Mouse (Mus musculus) CD4-positive, CD25-positive, alpha-beta regulatory T cell, adult 4 months (primary cell): Measurements from ENCODE around the gene Tom1l2. TPM values are rescaled to one million over a fixed set of nuclear protein-coding genes. Genes with fewer than 3 reads are reported as not detected.

Experiments
- ATAC-seq: one replicate; pipeline ENCODE4 v1.8.0; 2017
- polyA plus RNA-seq, 2 experiments: library from polyadenylated mRNA; unstranded; fragments of 100-300 nt; shearing (Covaris generic); gene quantifications; one replicate each; pipeline ENCODE4 v1.2.1; 2017

Tom1l2 gene
- polyA plus RNA-seq, 2 experiments from 2014 or later = 29.4 to 56.3 TPM

DNA sequence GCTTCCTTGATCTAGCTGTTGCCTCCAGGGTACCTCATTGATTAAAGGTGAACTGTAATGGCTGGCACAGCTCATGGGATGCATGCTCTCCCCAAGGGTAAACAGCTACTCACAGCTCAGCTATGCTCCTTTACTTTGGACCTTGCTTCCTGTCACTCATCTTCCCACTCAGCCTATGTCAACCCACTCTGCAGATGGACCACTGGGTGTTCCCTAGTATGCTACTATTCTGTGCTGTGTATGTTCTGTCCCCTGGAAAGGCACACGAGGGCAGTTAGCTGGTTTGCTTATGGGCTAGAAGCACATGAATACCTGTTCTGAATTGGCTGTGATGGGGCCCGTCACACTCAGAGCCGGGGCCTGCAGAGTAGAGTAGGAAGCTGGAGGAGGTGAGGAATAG lies 92.0 kb downstream of the Tom1l2 start:
- ATAC-seq = no peak

DNA sequence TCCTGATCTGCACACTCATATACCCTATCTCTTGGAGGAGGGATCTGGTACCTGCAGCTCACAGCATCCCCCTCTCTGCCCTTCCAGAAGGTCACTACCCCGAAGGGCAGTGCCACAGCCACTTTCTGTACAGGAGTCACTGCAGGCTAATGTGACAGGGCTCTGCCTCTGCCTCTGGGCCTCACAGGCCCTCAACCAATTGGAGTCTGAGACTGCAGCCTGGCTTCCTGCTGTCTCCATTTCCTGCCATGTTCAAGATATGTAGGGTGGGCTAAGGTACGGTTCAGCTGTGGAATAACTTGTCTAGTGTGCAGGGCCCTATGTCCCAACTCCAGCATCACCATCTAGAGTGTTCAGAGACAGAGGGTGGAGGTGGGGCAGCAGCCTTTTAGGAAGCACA lies 95.0 kb downstream of the Tom1l2 start:
- no peak for ATAC-seq

GRCm38 (mm10) chr11:60256713-60257112 lies 96.0 kb downstream of the Tom1l2 start:
- ATAC-seq = no peak

GRCm38 (mm10) chr11:60256176-60256681 lies 96.5 kb downstream of the Tom1l2 start:
- no peak for ATAC-seq

- ATAC-seq = no peak
Observed at GRCm38 (mm10) chr11:60255639-60256038, 97.1 kb downstream of the Tom1l2 start.

- ATAC-seq = no peak
Observed at GRCm38 (mm10) chr11:60255181-60255580, 97.5 kb downstream of the Tom1l2 start.

GRCm38 (mm10) chr11:60254308-60254707 lies 98.4 kb downstream of the Tom1l2 start:
- no peak for ATAC-seq

- ATAC-seq = no peak
Observed at GRCm38 (mm10) chr11:60253546-60253945, 99.2 kb downstream of the Tom1l2 start.

DNA sequence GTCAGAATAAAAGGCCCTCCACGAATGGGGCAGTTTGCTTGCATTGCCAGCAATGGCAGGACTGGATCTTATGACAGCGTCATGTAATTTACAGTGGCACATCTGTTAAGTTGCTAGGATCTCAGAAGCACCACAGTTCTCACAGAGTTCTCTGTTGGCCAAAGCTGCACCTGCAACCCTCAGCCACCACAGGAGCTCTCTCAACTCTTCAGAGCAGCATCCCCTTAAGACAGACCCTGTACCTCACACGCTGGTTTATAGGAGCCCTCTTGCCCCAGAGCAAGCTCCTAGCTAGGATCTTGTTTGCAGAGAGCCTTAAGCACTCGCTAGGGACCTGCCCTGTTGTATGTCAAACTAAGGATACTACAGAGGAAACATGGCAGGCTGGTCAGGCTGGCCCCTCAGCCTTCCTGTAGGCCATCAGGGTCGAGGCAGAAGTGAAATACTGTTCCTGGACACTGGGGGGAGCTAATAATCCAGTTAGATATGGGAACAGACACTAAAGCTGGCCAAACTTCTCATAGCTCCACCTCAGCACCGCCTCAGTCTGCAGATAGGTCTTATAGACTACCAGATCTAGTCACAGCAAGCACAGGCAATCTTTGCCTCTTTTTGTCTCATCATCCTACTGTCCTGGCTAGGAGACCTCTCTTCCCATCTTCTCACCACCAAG lies 101.6 kb downstream of the Tom1l2 start:
- no peak for ATAC-seq

DNA sequence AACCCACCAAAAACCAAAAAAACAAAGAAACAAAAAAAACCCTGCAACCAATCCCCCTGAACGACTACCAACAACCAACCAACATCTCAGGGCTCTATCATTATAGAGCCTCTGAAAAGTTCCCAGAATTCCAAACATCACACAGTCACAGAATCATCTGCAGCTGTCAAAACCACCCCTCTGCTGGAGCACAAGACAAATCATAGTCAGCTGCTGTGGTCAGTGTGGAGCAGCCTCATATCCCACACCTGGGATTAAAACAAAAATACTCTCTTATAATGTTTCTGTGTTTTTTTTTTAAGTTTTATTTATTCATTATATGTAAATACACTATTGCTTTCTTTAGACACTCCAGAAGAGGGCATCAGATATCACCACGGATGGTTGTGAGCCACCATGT lies 102.8 kb downstream of the Tom1l2 start:
- no peak for ATAC-seq

GRCm38 (mm10) chr11:60248596-60249404 lies 103.9 kb downstream of the Tom1l2 start:
- no peak for ATAC-seq

DNA sequence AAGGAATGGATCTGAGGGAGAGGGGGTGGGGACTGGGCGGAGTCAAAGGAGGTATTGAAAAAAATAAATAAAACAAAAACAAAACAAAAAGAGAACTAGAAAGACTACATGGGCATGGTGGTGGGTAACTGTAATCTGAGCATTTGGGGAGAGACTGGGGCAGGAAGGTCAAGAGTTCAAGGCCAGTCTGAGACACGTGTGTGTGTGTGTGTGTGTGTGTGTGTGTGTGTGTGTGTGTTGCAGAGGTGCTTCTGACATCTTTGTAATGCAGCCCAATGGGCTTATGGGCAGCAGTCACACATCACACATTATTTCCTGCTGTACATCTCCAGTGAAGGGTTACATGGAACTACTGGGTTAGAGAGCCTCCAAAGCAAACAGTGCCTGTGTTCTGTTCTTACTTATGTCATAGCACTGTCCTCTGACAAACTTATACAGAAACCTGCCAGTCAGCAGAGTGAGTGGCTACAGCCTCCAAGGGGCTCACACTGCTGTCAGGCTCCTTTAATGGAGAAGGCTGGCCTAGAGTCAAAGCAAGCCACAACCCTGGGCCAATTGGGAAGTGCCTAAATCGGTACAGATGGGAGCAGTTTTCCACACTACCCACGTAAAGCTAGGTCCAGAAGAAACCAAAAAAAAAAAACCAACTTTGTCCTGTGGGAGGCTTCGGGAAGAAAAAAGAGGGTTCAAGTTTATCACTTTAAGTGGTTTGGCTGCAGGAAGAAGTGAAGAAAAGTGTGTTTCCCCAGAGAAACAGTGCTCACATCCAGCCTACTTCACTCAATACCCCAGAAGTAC lies 104.8 kb downstream of the Tom1l2 start:
- ATAC-seq = no peak

- no peak for ATAC-seq
Observed at GRCm38 (mm10) chr11:60246077-60246476, 106.6 kb downstream of the Tom1l2 start.

GRCm38 (mm10) chr11:60244503-60245143 lies 108.1 kb downstream of the Tom1l2 start:
- no peak for ATAC-seq

- no peak for ATAC-seq
Observed at GRCm38 (mm10) chr11:60240509-60240908, 112.2 kb downstream of the Tom1l2 start.

DNA sequence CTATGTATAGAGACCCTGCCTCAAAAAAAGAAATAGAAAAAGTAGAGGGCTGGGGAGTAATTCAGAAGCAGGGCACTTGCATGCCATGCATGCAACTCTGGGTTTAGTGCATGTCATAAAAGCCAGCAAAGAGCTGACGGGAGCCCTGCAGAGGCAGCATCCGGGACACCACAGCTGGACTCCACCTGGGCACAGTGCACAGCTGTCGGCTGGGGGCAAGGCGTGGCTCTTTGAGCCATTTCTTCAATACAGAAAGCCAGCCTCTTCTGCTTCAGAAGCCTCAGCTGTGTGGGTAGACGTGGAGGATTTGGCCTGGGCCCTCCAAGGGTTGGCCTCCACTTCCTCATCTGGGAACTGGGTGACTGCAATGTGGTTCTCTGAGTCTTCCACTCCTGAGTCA lies 117.4 kb downstream of the Tom1l2 start:
- ATAC-seq = no peak

DNA sequence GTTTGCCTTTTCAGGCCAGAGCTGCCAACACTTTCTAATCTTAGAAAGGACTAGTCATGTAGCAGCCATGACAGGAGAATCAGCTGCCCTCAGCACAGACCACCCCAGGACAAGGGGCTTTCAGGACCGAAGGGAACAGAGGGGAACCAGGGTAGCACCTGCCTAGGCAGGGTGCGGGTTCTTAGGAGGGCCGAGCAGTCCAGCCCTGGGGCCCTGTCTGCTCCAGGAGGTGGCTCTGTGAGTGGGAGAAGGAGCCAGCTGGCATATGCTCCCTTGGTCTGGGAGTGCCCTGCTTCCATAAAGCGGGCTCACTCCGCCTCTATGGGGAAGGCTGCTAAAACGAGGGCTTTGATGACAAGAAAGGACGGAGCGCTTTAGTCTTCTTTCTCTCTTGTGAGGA lies 119.5 kb downstream of the Tom1l2 start:
- no peak for ATAC-seq

DNA sequence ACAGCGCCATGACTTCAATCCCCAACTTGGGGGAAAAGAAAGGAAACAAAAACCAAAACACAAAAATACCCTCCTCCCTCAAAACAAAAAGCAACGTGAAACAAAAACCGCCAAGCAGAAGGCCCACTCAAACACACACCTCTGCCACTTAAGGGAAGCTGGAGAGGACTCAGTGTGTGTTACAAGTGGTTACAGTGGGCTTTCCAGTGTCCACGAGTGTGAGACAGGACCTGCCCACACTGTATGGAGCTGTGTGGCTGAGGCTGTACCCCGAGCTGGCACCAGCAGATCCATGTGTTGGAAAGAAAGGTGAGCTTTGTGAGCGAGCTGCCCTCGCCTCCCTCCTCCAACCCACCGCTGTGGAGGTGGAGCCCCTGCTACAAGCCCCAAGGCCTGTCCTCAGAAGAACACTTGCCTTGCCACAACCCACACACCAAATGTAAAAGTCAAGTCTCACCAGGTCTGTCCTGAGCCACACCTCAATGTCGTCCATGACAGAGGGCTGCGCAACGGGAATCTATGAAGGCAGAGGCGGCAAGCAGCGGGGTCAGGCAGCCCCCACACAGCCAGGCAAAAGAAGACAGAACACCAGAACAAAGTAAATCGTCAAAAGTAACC lies 120.2 kb downstream of the Tom1l2 start:
- ATAC-seq = peak; percentile 30

DNA sequence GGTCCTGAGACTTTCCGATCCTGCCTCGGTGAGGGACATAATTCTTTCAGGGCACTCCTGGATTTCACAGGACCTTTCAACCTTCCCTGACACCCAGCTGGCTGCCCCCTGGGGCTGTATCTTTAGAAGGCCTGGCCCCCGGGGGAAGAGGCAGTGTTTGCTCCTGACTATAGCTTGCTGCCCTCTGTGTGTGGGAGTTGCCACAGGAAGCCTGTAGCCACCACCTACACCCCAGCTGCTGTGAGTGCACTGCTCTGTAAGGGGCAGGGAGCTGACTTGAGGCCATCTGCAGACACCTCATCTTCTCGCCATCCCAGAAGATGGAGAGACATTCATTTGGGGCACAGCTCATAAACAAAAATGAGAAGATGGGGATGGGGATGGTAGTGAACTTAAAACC lies 120.8 kb downstream of the Tom1l2 start:
- ATAC-seq = peak; percentile 59

DNA sequence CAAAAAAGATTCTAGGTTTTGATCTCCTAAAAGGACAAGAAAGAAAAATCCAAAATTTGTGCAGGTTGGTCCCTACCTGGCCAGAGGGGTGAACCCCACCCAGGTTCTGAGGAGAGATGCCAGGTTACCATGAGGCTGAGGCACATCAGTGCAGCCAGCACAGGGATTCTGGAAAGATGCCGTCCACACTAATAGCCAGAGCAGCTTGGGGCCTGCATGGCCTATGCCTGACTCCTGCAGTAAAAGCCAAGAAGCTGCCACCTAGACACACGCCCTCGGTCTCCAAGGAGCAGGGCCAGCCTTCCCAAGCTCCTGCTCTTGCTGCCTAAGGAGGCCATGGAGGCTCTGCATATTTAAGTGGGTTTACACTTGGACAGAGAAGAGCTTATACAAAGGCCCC lies 121.4 kb downstream of the Tom1l2 start:
- ATAC-seq = no peak

GRCm38 (mm10) chr11:60230512-60230911 lies 122.2 kb downstream of the Tom1l2 start:
- no peak for ATAC-seq

GRCm38 (mm10) chr11:60229821-60230220 lies 122.9 kb downstream of the Tom1l2 start:
- no peak for ATAC-seq
